Mouse (Mus musculus): ENCODE results near the gene Armh3. TPM values are rescaled to one million over a fixed set of nuclear protein-coding genes. Genes with fewer than 3 reads are reported as not detected.

Armh3 gene
- polyA plus RNA-seq, 1 experiment from 2014 or later, result 19.4 TPM

GRCm38 (mm10) chr19:45782315-45783001 lies 215.8 kb downstream of the Armh3 start:
- under 1% methylated on average over 36 of the region's 36 CpGs for WGBS
- peaks cover 35% of the 10 kb centered on the region for H3K4me1 ChIP-seq (replicated peaks)
- H3K27me3 ChIP-seq (ENCODE audit: insufficient read depth, poor library complexity, severe bottlenecking), result no peaks in the 10 kb centered on the region
- H3K9me3 ChIP-seq, result no peaks in the 10 kb centered on the region
- peak overlapping the region; percentile 95 for H3K4me3 ChIP-seq
- DNase-seq (ENCODE audit: low spot score), result peak; percentile 77
- peaks cover 39% of the 10 kb centered on the region for H3K36me3 ChIP-seq
- peak overlapping the region; percentile 99 for H3K27ac ChIP-seq

GRCm38 (mm10) chr19:45781676-45782075 lies 216.6 kb downstream of the Armh3 start:
- peaks cover 46% of the 10 kb centered on the region for H3K36me3 ChIP-seq
- 70% methylated on average over 8 of the region's 8 CpGs for WGBS
- H3K4me1 ChIP-seq (replicated peaks), result peaks cover 35% of the 10 kb centered on the region
- H3K27me3 ChIP-seq (ENCODE audit: insufficient read depth, poor library complexity, severe bottlenecking), result no peaks in the 10 kb centered on the region
- no peaks in the 10 kb centered on the region for H3K9me3 ChIP-seq
- peak overlapping the region; percentile 95 for H3K4me3 ChIP-seq
- H3K27ac ChIP-seq, result no peak overlapping the region
- no peak for DNase-seq (ENCODE audit: low spot score)

- WGBS, result 94% methylated on average over 13 of the region's 13 CpGs
- peaks cover 59% of the 10 kb centered on the region for H3K36me3 ChIP-seq
- peak overlapping the region; percentile 95; the same call in 1 of the 2 replicates for H3K4me3 ChIP-seq
- no peaks in the 10 kb centered on the region for H3K27me3 ChIP-seq (ENCODE audit: insufficient read depth, poor library complexity, severe bottlenecking)
- no peak for DNase-seq (ENCODE audit: low spot score)
- peaks cover 35% of the 10 kb centered on the region for H3K4me1 ChIP-seq (replicated peaks)
- no peak overlapping the region for H3K27ac ChIP-seq
- no peaks in the 10 kb centered on the region for H3K9me3 ChIP-seq
Observed at GRCm38 (mm10) chr19:45780350-45780915, 217.9 kb downstream of the Armh3 start.

GRCm38 (mm10) chr19:45775486-45775885 lies 222.8 kb downstream of the Armh3 start:
- 84% methylated on average over 2 of the region's 2 CpGs for WGBS
- H3K9me3 ChIP-seq, result no peaks in the 10 kb centered on the region
- no peak overlapping the region for H3K4me3 ChIP-seq
- no peaks in the 10 kb centered on the region for H3K27me3 ChIP-seq (ENCODE audit: insufficient read depth, poor library complexity, severe bottlenecking)
- no peak for DNase-seq (ENCODE audit: low spot score)
- H3K27ac ChIP-seq, result no peak overlapping the region
- peaks cover 11% of the 10 kb centered on the region for H3K4me1 ChIP-seq (replicated peaks)
- H3K36me3 ChIP-seq, result peaks cover 100% of the 10 kb centered on the region

GRCm38 (mm10) chr19:45771501-45771900 lies 226.8 kb downstream of the Armh3 start:
- 93% methylated on average over 5 of the region's 5 CpGs for WGBS
- H3K27ac ChIP-seq, result no peak overlapping the region
- no peaks in the 10 kb centered on the region for H3K4me1 ChIP-seq (replicated peaks)
- H3K27me3 ChIP-seq (ENCODE audit: insufficient read depth, poor library complexity, severe bottlenecking), result no peaks in the 10 kb centered on the region
- DNase-seq (ENCODE audit: low spot score), result no peak
- no peaks in the 10 kb centered on the region for H3K9me3 ChIP-seq
- no peak overlapping the region for H3K4me3 ChIP-seq
- H3K36me3 ChIP-seq, result peaks cover 100% of the 10 kb centered on the region

Other genes with a start within 250 kb of the Armh3 start
- 9.2 and 10.2 TPM in 2 replicates for gene Npm3, start 248.9 kb downstream of the Armh3 start, polyA plus RNA-seq (2016; fragmentation: Nextera tagmentation; extraction: Ambion mirVana)
- gene Mgea5, start 214.7 kb downstream of the Armh3 start, polyA plus RNA-seq (2016; fragmentation: Nextera tagmentation; extraction: Ambion mirVana), result 60.0 and 60.8 TPM in 2 replicates
- gene Kcnip2, start 182.4 kb downstream of the Armh3 start, polyA plus RNA-seq (2016; fragmentation: Nextera tagmentation; extraction: Ambion mirVana), result 0.71 and 0.77 TPM in 2 replicates
- gene Hps6, start 5.0 kb upstream of the Armh3 start, polyA plus RNA-seq (2016; fragmentation: Nextera tagmentation; extraction: Ambion mirVana), result 4.8 and 5.7 TPM in 2 replicates
- 39.9 and 49.6 TPM in 2 replicates for gene Pprc1, start 46.4 kb upstream of the Armh3 start, polyA plus RNA-seq (2016; fragmentation: Nextera tagmentation; extraction: Ambion mirVana)
- 90.2 and 111 TPM in 2 replicates for gene Ldb1, start 46.7 kb upstream of the Armh3 start, polyA plus RNA-seq (2016; fragmentation: Nextera tagmentation; extraction: Ambion mirVana)
- gene Nolc1, start 77.4 kb upstream of the Armh3 start, polyA plus RNA-seq (2016; fragmentation: Nextera tagmentation; extraction: Ambion mirVana), result 110 and 136 TPM in 2 replicates
- not detected in 2 replicates for gene Elovl3, start 133.4 kb upstream of the Armh3 start, polyA plus RNA-seq (2016; fragmentation: Nextera tagmentation; extraction: Ambion mirVana)
- gene Pitx3, start 149.8 kb upstream of the Armh3 start, polyA plus RNA-seq (2016; fragmentation: Nextera tagmentation; extraction: Ambion mirVana), result not detected in 2 replicates
- gene Gbf1, start 154.0 kb upstream of the Armh3 start, polyA plus RNA-seq (2016; fragmentation: Nextera tagmentation; extraction: Ambion mirVana), result 47.5 and 57.4 TPM in 2 replicates

All from hindbrain, embryonic 10.5 days (tissue).